Mouse (Mus musculus) embryonic fibroblast, embryonic 13.5 days (primary cell): Measurements from ENCODE around the gene Shoc2.

Source experiments
- CTCF ChIP-seq: IDR thresholded peaks from 2 replicates; pipeline ENCODE4 v1.5.1; 2011; ENCODE audit warnings: mild to moderate bottlenecking, control low read depth, low read length, moderate library complexity, borderline replicate concordance; ENCODE audit not compliant: insufficient read depth
- POLR2A ChIP-seq: IDR thresholded peaks from 2 replicates; pipeline ENCODE4 v1.6.1; 2011; ENCODE audit warnings: low read depth, mild to moderate bottlenecking, control low read depth, low read length, moderate library complexity

DNA sequence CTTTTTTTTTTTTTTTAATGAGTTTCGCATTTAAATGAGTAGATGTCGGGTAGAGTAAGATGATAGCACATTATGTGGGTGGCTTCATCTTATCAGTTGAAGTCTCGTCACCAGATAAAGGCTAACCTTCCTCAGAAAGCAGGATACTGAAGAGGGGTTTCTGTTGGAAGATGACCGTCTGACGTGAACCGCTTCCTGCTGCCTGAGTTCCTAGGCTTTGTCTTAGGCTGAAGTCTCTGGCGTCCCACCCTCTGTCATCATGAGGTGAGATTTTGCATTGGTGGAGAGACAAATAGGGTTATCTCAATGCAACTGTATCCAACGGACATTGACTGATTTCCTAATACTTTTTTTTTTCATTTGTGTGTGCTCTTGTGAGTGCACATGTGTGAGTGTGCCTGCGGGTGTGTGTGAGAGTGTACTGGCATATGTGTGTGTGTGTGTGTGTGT is 137.6 kb downstream of the Shoc2 start:
- TF ChIP-seq POLR2A (no peak), CTCF (no peak)
